Mouse (Mus musculus) small intestine, adult 2 months (tissue): ENCODE data around the gene Fads3.

ENCODE experiments used
- CTCF ChIP-seq: fragments of 200-500 bp; IDR thresholded peaks from 2 replicates; pipeline ENCODE4 v1.5.1; 2012; ENCODE audit warnings: low read depth, mild to moderate bottlenecking, control low read depth, inconsistent platforms, low read length, moderate library complexity, mixed read lengths; ENCODE audit not compliant: insufficient replicate concordance, insufficient read length; ENCODE audit errors: extremely low read depth
- POLR2A ChIP-seq: fragments of 200-500 bp; IDR thresholded peaks from 2 replicates; pipeline ENCODE4 v1.6.1; 2012; ENCODE audit warnings: low read depth, mild to moderate bottlenecking, control low read depth, inconsistent platforms, low read length, moderate library complexity

GRCm38 (mm10) chr19:10071892-10072291, 30.5 kb downstream of the Fads3 start:
- TF ChIP-seq CTCF (no peak), POLR2A (no peak)
